Mouse (Mus musculus) neural tube, embryonic 12.5 days (tissue): ENCODE measurements around the gene Ogfrl1. TPM values are rescaled to one million over a fixed set of nuclear protein-coding genes. Genes with fewer than 3 reads are reported as not detected.
"Not testable (repeated sequence)": the region's sequence is repeated elsewhere in the genome, so short reads cannot be mapped to it uniquely, and the experiment has no call there.

ENCODE experiments used
- ATAC-seq: fragments of 200-750 bp; cut with Nextera tagmentation; 2 replicates; pipeline ENCODE4 v1.8.0; 2017; ENCODE audit warnings: low read depth, mild to moderate bottlenecking, moderate TSS enrichment, moderate library complexity; ENCODE audit not compliant: low FRiP score
- H3K27ac ChIP-seq: fragments of 300-500 bp; sonication (generic); 2 replicates; pipeline ENCODE4 v1.5.1; 2016
- H3K27me3 ChIP-seq: fragments of 300-500 bp; sonication (generic); replicated peaks from 2 replicates; pipeline ENCODE4 v1.6.1; 2016; ENCODE audit warnings: mild to moderate bottlenecking
- H3K36me3 ChIP-seq: fragments of 300-500 bp; sonication (generic); 2 replicates; pipeline ENCODE4 v1.6.1; 2016; ENCODE audit warnings: mild to moderate bottlenecking
- H3K4me1 ChIP-seq: fragments of 300-500 bp; sonication (generic); 2 replicates; pipeline ENCODE4 v1.6.1; 2016
- H3K4me2 ChIP-seq: fragments of 300-500 bp; sonication (generic); replicated peaks from 2 replicates; pipeline ENCODE4 v1.6.1; 2016; ENCODE audit warnings: mild to moderate bottlenecking
- H3K4me3 ChIP-seq: fragments of 300-500 bp; sonication (generic); 2 replicates; pipeline ENCODE4 v1.5.1; 2016
- H3K9ac ChIP-seq: fragments of 300-500 bp; sonication (generic); 2 replicates; pipeline ENCODE4 v1.6.1; 2016; ENCODE audit warnings: mild to moderate bottlenecking
- H3K9me3 ChIP-seq: fragments of 300-500 bp; sonication (generic); 2 replicates; pipeline ENCODE4 v1.6.1; 2016; ENCODE audit warnings: mild to moderate bottlenecking
- WGBS: fragments of 180-500 bp; shearing (Covaris S2); methylation state at CpG from one replicate; pipeline ENCODE4 v1.1.7; 2016; 5-methylcytosine and 5-hydroxymethylcytosine counted together
- polyA plus RNA-seq: library from polyadenylated mRNA; unstranded; fragments of >200 nt; fragmentation: Nextera tagmentation; extraction: Ambion mirVana; gene quantifications from 2 replicates; pipeline ENCODE4 v1.2.1, GENCODE M21; 2016

The Ogfrl1 gene
- polyA plus RNA-seq: 19.1 and 23.0 TPM in 2 replicates

DNA sequence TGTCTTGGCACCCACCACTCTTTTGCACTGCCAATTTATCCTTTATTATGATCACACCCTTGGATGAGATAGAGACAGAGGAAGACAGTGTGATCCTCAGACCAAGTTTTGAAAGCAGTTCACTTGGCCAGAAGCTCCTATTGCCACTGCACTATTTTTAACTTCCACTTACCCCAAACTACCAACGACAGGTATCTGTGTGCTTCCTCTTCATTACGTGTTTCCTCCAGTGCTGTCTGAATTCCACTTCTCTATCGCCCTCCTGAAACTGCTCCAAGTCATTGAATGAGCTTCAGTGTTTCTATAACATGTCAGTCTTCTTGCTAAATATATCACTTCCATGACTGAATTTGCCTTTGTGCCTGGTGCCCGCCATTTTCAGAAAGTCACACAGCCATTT lies at the start of gene Ogfrl1:
Gene Ogfrl1 (minus strand): TSS at position 150 of the 400 bp plus-strand sequence.
- ATAC-seq: no peak
- no peak within 1 kb of the TSS for H3K9ac ChIP-seq
- no peaks in the 10 kb centered on the region for H3K9me3 ChIP-seq
- H3K27ac ChIP-seq: no peak within 1 kb of the TSS
- H3K4me2 ChIP-seq: no peak within 1 kb of the TSS
- no peak within 1 kb of the TSS for H3K4me3 ChIP-seq
- H3K36me3 ChIP-seq: no peaks in the 10 kb centered on the region
- no peaks in the 10 kb centered on the region for H3K4me1 ChIP-seq
- H3K27me3 ChIP-seq: no peaks in the 10 kb centered on the region
- 91% methylated on average over 4 of the region's 4 CpGs for WGBS

DNA sequence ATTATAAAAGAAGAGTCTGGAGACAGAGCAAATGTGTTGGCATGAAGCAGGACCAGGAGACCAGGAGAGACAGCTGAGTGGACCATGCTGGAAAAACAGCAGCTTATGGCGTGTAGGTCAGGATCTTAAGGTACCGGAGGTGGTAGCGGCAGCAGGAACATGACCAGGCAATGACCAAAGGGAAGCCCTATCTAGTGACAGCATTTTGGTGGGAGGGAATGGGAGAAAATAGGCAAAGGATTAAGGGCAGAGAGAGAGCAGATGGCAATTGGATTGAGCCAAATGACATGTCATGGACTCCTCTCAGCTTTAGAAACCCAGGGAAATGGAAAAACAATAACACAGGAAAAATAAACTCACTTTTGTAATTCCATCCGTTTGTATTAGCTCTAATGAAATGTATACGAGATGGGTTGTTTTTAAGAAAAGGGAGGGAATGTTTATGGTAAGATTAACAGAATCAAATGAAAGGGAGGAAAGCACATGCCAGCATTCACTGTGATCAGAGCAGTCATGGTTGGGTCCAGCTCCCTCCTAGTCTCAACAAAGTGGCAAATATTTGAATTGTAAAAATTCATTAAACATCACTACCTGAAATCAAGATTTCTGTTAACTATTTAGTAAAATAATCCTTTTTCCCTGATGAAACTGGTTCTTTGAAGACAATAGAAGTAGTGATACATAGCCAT lies 48.3 kb upstream of the Ogfrl1 start:
- Histone ChIP-seq H3K4me3 (no peak overlapping the region), H3K27ac (no peak overlapping the region), H3K9me3 (no peaks in the 10 kb centered on the region), H3K4me2 (no peak overlapping the region), H3K27me3 (no peaks in the 10 kb centered on the region), H3K36me3 (no peaks in the 10 kb centered on the region), H3K9ac (no peak overlapping the region), H3K4me1 (no peaks in the 10 kb centered on the region)
- ATAC-seq: no peak
- WGBS: 94% methylated on average over 5 of the region's 5 CpGs

- Histone ChIP-seq H3K9me3 (no peaks in the 10 kb centered on the region), H3K4me3 (no peak overlapping the region), H3K4me1 (no peaks in the 10 kb centered on the region), H3K4me2 (no peak overlapping the region), H3K27me3 (no peaks in the 10 kb centered on the region), H3K27ac (no peak overlapping the region), H3K36me3 (no peaks in the 10 kb centered on the region), H3K9ac (no peak overlapping the region)
- ATAC-seq: no peak
- WGBS: 87% methylated on average over 3 of the region's 3 CpGs
Measured at GRCm38 (mm10) chr1:23433612-23434011, 36.0 kb upstream of the Ogfrl1 start.

GRCm38 (mm10) chr1:23426447-23426846 lies 28.9 kb upstream of the Ogfrl1 start:
- Histone ChIP-seq H3K4me1 (no peaks in the 10 kb centered on the region), H3K27me3 (no peaks in the 10 kb centered on the region), H3K9me3 (peaks cover 15% of the 10 kb centered on the region), H3K9ac (no peak overlapping the region), H3K4me3 (no peak overlapping the region), H3K36me3 (no peaks in the 10 kb centered on the region), H3K4me2 (no peak overlapping the region), H3K27ac (no peak overlapping the region)
- WGBS: 83% methylated on average over 2 of the region's 2 CpGs
- no peak for ATAC-seq

DNA sequence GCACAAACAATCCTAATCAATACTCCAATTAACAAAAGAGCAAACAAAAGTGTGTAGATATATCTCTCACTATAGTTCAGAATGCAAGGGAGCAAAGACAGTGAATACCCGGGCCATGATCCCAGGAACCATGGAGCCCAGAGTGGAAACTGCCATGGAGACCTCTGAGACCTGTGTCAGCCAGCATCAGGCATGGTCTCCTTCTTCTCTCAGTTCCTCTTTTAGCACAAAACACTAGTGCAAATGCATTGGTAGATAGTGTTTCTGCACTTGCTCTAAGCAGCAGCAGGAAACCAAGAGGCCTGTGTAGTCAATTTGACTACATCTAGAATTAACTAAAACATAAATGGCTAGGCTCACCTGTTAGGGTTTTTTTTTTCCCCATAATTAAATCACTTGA lies 21.4 kb upstream of the Ogfrl1 start:
- H3K27me3 ChIP-seq: no peaks in the 10 kb centered on the region
- H3K27ac ChIP-seq: no peak overlapping the region
- H3K4me2 ChIP-seq: no peak overlapping the region
- H3K9me3 ChIP-seq: no peaks in the 10 kb centered on the region
- H3K9ac ChIP-seq: no peak overlapping the region
- no peak for ATAC-seq
- no peaks in the 10 kb centered on the region for H3K36me3 ChIP-seq
- no peaks in the 10 kb centered on the region for H3K4me1 ChIP-seq
- WGBS: 94% methylated on average over 1 of the region's 1 CpGs
- H3K4me3 ChIP-seq: no peak overlapping the region

DNA sequence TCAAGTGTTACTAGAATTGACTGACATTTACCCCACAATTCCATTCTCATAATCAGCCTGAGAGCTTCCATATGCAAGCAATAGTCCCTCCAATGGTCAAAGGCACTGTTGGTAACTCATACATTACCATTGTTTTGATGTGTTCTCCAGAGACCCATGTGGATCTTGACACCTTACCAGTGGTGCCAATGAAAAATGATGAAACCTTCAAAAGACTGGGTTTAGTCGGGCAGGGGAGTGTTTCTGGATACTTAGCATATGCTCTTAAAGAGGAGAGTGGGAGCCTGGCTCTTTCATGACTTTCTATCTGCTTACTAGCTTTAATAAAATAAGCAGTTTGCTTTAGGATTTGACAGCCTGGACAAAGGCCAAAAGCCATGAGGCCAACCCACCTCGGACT lies 20.5 kb upstream of the Ogfrl1 start:
- no peak overlapping the region for H3K27ac ChIP-seq
- no peak overlapping the region for H3K9ac ChIP-seq
- no peaks in the 10 kb centered on the region for H3K9me3 ChIP-seq
- H3K4me3 ChIP-seq: no peak overlapping the region
- H3K36me3 ChIP-seq: no peaks in the 10 kb centered on the region
- H3K27me3 ChIP-seq: no peaks in the 10 kb centered on the region
- no peak overlapping the region for H3K4me2 ChIP-seq
- 85% methylated on average over 2 of the region's 2 CpGs for whole genome bisulfite sequencing
- no peaks in the 10 kb centered on the region for H3K4me1 ChIP-seq
- ATAC-seq: no peak

DNA sequence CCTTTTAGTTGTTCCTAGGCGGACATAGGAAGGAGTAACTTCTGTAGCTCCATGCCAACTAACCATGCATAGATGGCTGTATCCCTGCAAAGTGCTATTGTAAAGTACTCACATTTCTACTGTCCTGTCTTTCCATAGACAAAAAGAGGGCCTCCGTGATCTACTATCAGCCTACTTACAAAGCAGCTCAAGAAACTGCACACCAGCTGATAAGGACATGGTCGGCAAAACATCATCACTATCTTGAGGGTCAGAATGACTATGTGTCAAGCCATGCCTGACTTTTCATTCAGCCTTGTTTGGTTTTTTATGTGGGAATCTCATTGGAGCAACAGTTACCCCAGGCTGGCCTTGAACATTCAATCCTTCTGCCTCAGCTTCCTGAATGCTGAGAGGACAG lies 20.0 kb upstream of the Ogfrl1 start:
- no peak for ATAC-seq
- Histone ChIP-seq H3K4me2 (no peak overlapping the region), H3K27me3 (no peaks in the 10 kb centered on the region), H3K9me3 (no peaks in the 10 kb centered on the region), H3K4me1 (no peaks in the 10 kb centered on the region), H3K27ac (no peak overlapping the region), H3K36me3 (no peaks in the 10 kb centered on the region), H3K9ac (no peak overlapping the region), H3K4me3 (no peak overlapping the region)
- WGBS: 91% methylated on average over 3 of the region's 3 CpGs

DNA sequence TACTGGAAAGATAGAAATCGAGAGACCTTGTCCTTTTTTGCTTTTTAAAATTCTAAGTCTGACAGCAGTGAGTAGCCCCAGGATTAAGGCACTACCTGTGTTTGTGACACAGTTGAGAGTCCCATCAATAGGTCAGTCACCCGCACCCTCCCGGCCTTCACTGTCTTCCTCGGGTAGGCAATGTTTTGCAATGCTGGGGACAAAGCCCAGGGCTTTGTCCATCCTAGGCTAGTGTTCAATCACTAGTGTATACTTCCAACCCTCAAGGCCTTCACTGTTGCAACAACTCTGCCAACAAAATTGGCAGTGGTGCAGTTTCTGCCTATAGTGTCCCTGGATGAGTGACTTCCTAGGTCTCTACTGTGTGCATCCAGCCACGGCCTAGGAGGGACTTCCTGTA lies 14.0 kb upstream of the Ogfrl1 start:
- 94% methylated on average over 5 of the region's 5 CpGs for WGBS
- Histone ChIP-seq H3K36me3 (no peaks in the 10 kb centered on the region), H3K9me3 (no peaks in the 10 kb centered on the region), H3K9ac (no peak overlapping the region), H3K27me3 (no peaks in the 10 kb centered on the region), H3K4me1 (no peaks in the 10 kb centered on the region), H3K27ac (no peak overlapping the region), H3K4me3 (no peak overlapping the region), H3K4me2 (no peak overlapping the region)
- ATAC-seq: no peak

GRCm38 (mm10) chr1:23409960-23410359 lies 12.4 kb upstream of the Ogfrl1 start:
- H3K4me3 ChIP-seq: no peak overlapping the region
- H3K9ac ChIP-seq: no peak overlapping the region
- H3K36me3 ChIP-seq: no peaks in the 10 kb centered on the region
- ATAC-seq: no peak
- WGBS: 92% methylated on average over 2 of the region's 2 CpGs
- H3K4me2 ChIP-seq: no peak overlapping the region
- no peaks in the 10 kb centered on the region for H3K9me3 ChIP-seq
- H3K4me1 ChIP-seq: no peaks in the 10 kb centered on the region
- no peaks in the 10 kb centered on the region for H3K27me3 ChIP-seq
- no peak overlapping the region for H3K27ac ChIP-seq

DNA sequence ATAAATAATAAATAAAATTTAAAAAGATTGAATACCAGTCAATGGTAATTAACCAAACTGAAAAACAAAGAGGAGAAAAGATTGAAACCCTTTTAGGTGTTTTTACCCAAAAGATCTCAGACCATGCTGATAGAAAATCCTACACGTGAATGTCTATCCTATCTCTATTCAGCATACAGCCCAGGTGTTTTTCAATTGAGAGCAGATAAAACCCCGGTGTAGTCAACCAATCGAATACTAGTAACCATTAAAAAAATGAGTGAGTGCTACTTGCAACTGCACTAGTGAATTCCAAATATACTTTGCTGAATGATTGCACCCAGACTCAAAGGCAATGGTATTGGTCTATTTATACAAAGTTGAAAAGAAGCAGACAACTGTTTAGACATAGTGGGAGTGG lies 4.8 kb upstream of the Ogfrl1 start:
- H3K27me3 ChIP-seq: no peaks in the 10 kb centered on the region
- no peaks in the 10 kb centered on the region for H3K36me3 ChIP-seq
- H3K4me2 ChIP-seq: no peak overlapping the region
- H3K4me3 ChIP-seq: no peak overlapping the region
- no peak overlapping the region for H3K27ac ChIP-seq
- 94% methylated on average over 3 of the region's 3 CpGs for WGBS
- ATAC-seq: no peak
- no peak overlapping the region for H3K9ac ChIP-seq
- no peaks in the 10 kb centered on the region for H3K4me1 ChIP-seq
- H3K9me3 ChIP-seq: no peaks in the 10 kb centered on the region

GRCm38 (mm10) chr1:23399552-23399951 lies 2.0 kb upstream of the Ogfrl1 start:
- Histone ChIP-seq H3K9ac (no peak overlapping the region), H3K4me2 (no peak overlapping the region), H3K4me3 (no peak overlapping the region), H3K36me3 (no peaks in the 10 kb centered on the region), H3K27ac (no peak overlapping the region), H3K27me3 (no peaks in the 10 kb centered on the region), H3K9me3 (no peaks in the 10 kb centered on the region), H3K4me1 (no peaks in the 10 kb centered on the region)
- no peak for ATAC-seq
- 76% methylated on average over 1 of the region's 1 CpGs for WGBS

GRCm38 (mm10) chr1:23394356-23394755 lies 3.2 kb downstream of the Ogfrl1 start:
- not testable (repeated sequence) for H3K27me3 ChIP-seq, H3K36me3 ChIP-seq, H3K27ac ChIP-seq, H3K9me3 ChIP-seq, H3K4me3 ChIP-seq, H3K4me2 ChIP-seq, ATAC-seq, H3K4me1 ChIP-seq, H3K9ac ChIP-seq
- 68% methylated on average over 2 of the region's 2 CpGs for WGBS

- no peaks in the 10 kb centered on the region for H3K36me3 ChIP-seq
- WGBS: 90% methylated on average over 7 of the region's 7 CpGs
- no peak overlapping the region for H3K9ac ChIP-seq
- ATAC-seq: no peak
- no peaks in the 10 kb centered on the region for H3K27me3 ChIP-seq
- H3K4me3 ChIP-seq: no peak overlapping the region
- H3K4me1 ChIP-seq: no peaks in the 10 kb centered on the region
- H3K27ac ChIP-seq: no peak overlapping the region
- H3K4me2 ChIP-seq: no peak overlapping the region
- no peaks in the 10 kb centered on the region for H3K9me3 ChIP-seq
Measured at GRCm38 (mm10) chr1:23391744-23392143, 5.8 kb downstream of the Ogfrl1 start.
